Mouse (Mus musculus): ENCODE results near the gene Smarca1. TPM values are rescaled to one million over a fixed set of nuclear protein-coding genes. Genes with fewer than 3 reads are reported as not detected.

The Smarca1 gene
- total RNA-seq (2015; ENCODE audit: low replicate concordance) (not detected in 2 replicates), total RNA-seq (2017; ENCODE audit: low replicate concordance) (not detected in 2 replicates)

- ATAC-seq (replicated peaks; ENCODE audit: low FRiP score, poor library complexity, severe bottlenecking), result no peak
Observed at GRCm38 (mm10) chrX:47892431-47893024, at the start of gene Smarca1. Gene Smarca1 (minus strand): TSS chrX:47892974.

- no peak for ATAC-seq (replicated peaks; ENCODE audit: low FRiP score, poor library complexity, severe bottlenecking)
Observed at GRCm38 (mm10) chrX:47937740-47938139, 45.0 kb upstream of the Smarca1 start.

- ATAC-seq (replicated peaks; ENCODE audit: low FRiP score, poor library complexity, severe bottlenecking), result no peak
Observed at GRCm38 (mm10) chrX:47936885-47937284, 44.1 kb upstream of the Smarca1 start.

GRCm38 (mm10) chrX:47934352-47934751 is 41.6 kb upstream of the Smarca1 start:
- no peak for ATAC-seq (replicated peaks; ENCODE audit: low FRiP score, poor library complexity, severe bottlenecking)

GRCm38 (mm10) chrX:47930449-47930848 is 37.7 kb upstream of the Smarca1 start:
- no peak for ATAC-seq (replicated peaks; ENCODE audit: low FRiP score, poor library complexity, severe bottlenecking)

- no peak for ATAC-seq (replicated peaks; ENCODE audit: low FRiP score, poor library complexity, severe bottlenecking)
Observed at GRCm38 (mm10) chrX:47927981-47928380, 35.2 kb upstream of the Smarca1 start.

GRCm38 (mm10) chrX:47920541-47920940 is 27.8 kb upstream of the Smarca1 start:
- no peak for ATAC-seq (replicated peaks; ENCODE audit: low FRiP score, poor library complexity, severe bottlenecking)

GRCm38 (mm10) chrX:47916831-47917230 is 24.1 kb upstream of the Smarca1 start:
- ATAC-seq (replicated peaks; ENCODE audit: low FRiP score, poor library complexity, severe bottlenecking), result no peak

GRCm38 (mm10) chrX:47913543-47913938 is 20.8 kb upstream of the Smarca1 start:
- ATAC-seq (replicated peaks; ENCODE audit: low FRiP score, poor library complexity, severe bottlenecking), result no peak

- ATAC-seq (replicated peaks; ENCODE audit: low FRiP score, poor library complexity, severe bottlenecking), result no peak
Observed at GRCm38 (mm10) chrX:47912904-47913542, 20.2 kb upstream of the Smarca1 start.

GRCm38 (mm10) chrX:47912306-47912792 is 19.6 kb upstream of the Smarca1 start, which contains the start of gene Ocrl:
Gene Ocrl (plus strand): TSS chrX:47912387.
- ATAC-seq (replicated peaks; ENCODE audit: low FRiP score, poor library complexity, severe bottlenecking), result peak; percentile 90

- no peak for ATAC-seq (replicated peaks; ENCODE audit: low FRiP score, poor library complexity, severe bottlenecking)
Observed at GRCm38 (mm10) chrX:47891907-47892430, 805 bp downstream of the Smarca1 start.

GRCm38 (mm10) chrX:47891243-47891906 is 1.4 kb downstream of the Smarca1 start:
- ATAC-seq (replicated peaks; ENCODE audit: low FRiP score, poor library complexity, severe bottlenecking), result no peak

- no peak for ATAC-seq (replicated peaks; ENCODE audit: low FRiP score, poor library complexity, severe bottlenecking)
Observed at GRCm38 (mm10) chrX:47887401-47887800, 5.4 kb downstream of the Smarca1 start.

GRCm38 (mm10) chrX:47882813-47883212 is 10.0 kb downstream of the Smarca1 start:
- no peak for ATAC-seq (replicated peaks; ENCODE audit: low FRiP score, poor library complexity, severe bottlenecking)

GRCm38 (mm10) chrX:47880052-47880451 is 12.7 kb downstream of the Smarca1 start:
- no peak for ATAC-seq (replicated peaks; ENCODE audit: low FRiP score, poor library complexity, severe bottlenecking)

- ATAC-seq (replicated peaks; ENCODE audit: low FRiP score, poor library complexity, severe bottlenecking), result no peak
Observed at GRCm38 (mm10) chrX:47858544-47858943, 34.2 kb downstream of the Smarca1 start.

GRCm38 (mm10) chrX:47835835-47836195 is 57.0 kb downstream of the Smarca1 start:
- no peak for ATAC-seq (replicated peaks; ENCODE audit: low FRiP score, poor library complexity, severe bottlenecking)

- ATAC-seq (replicated peaks; ENCODE audit: low FRiP score, poor library complexity, severe bottlenecking), result no peak
Observed at GRCm38 (mm10) chrX:47835098-47835834, 57.5 kb downstream of the Smarca1 start.

- no peak for ATAC-seq (replicated peaks; ENCODE audit: low FRiP score, poor library complexity, severe bottlenecking)
Observed at GRCm38 (mm10) chrX:47833431-47833830, 59.3 kb downstream of the Smarca1 start.

Measured in erythroid progenitor cell, adult 5-6 weeks (primary cell).